Comparison of ENCODE assay signal across 7 mouse cellular contexts in the genomic region with DNA sequence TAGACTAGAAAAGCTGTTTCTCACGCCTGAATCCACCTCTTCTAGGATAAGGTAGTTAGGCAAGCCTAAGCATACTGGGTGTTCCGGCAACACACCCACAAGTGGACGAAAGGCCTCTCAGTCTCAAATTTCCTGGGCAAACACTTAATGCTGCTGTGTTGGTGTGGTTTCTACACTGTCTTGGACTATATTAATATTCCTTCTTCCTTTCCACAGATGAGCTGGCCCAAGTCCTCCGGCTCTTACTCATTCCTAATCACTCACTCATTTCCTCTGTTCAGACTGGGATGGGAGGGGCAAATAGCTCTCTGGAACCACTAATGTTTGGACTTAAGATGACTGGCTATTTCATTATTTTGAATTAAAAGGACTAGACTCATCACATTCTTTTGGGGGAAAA.
DNase-seq lines count a peak whose midpoint lies in the region; ATAC-seq and TF ChIP-seq lines count a peak whose summit lies in the region.

No protein-coding gene starts in this region.

- TF ChIP-seq RAD21 in MEL (IDR thresholded peaks at IDR 0.05; ENCODE audit: low read depth, low read length): no peak

- TF ChIP-seq POLR2A in MEL (IDR thresholded peaks at IDR 0.05; ENCODE audit: control insufficient read depth in 1 of 2, insufficient read depth in 1 of 2, low read depth in 1 of 2, low read length in 2 of 2, poor library complexity in 1 of 2): no peak
- TF ChIP-seq POLR2A in limb, embryonic 14.5 days (IDR thresholded peaks at IDR 0.05; ENCODE audit: borderline replicate concordance, extremely low read depth, insufficient read depth, insufficient read length): no peak

- peaks cover 8 to 16% of the 10 kb centered on the region in 2 experiments for H3K4me1 ChIP-seq in MEL (ENCODE audit: control insufficient read depth in 1 of 2, insufficient read depth in 2 of 2, low read length in 2 of 2)
- H3K4me1 ChIP-seq in heart, embryonic 11.5 days (ENCODE audit: control insufficient read depth, insufficient read depth, low read length): peaks cover 20% of the 10 kb centered on the region
- peaks cover 9% of the 10 kb centered on the region for H3K4me1 ChIP-seq in limb, embryonic 14.5 days (ENCODE audit: control insufficient read depth, insufficient read depth, low read length)

- no peaks in the 10 kb centered on the region for H3K9me3 ChIP-seq in MEL (replicated peaks; ENCODE audit: insufficient read depth, low read length)
- no peaks in the 10 kb centered on the region for H3K9me3 ChIP-seq in heart, embryonic 11.5 days (replicated peaks; ENCODE audit: control insufficient read depth, low read length)
- H3K9me3 ChIP-seq in limb, embryonic 14.5 days (ENCODE audit: control insufficient read depth, low read length): no peaks in the 10 kb centered on the region

- DNase-seq in 3134 (ENCODE audit: extremely low read depth, insufficient read length, low spot score) (peak; percentile 77), MEL (ENCODE audit: low read depth, low spot score) (peak; percentile 47)
- no peak for DNase-seq in limb, embryonic 14.5 days (ENCODE audit: low spot score)
- DNase-seq in thymus, postnatal 36 days: no peak
- no peak for DNase-seq in left cerebral cortex, postnatal 14 days (ENCODE audit: low spot score in 2 of 2)
- no peak for DNase-seq in retina, postnatal 1 day

- intact Hi-C loops in left cerebral cortex, postnatal 14 days (cut with DNase I): no loop called here

- H3K36me3 ChIP-seq in MEL (ENCODE audit: control insufficient read depth in 1 of 2, insufficient read depth in 2 of 2, low read length in 2 of 2): peaks cover 0 to 26% of the 10 kb centered on the region in 2 experiments; a peak in 2 of 4 replicates
- H3K36me3 ChIP-seq in heart, embryonic 11.5 days (ENCODE audit: control insufficient read depth, insufficient read depth, low read length): no peaks in the 10 kb centered on the region
- no peaks in the 10 kb centered on the region for H3K36me3 ChIP-seq in limb, embryonic 14.5 days (ENCODE audit: control insufficient read depth, insufficient read depth, low read length)

- WGBS in heart, embryonic 11.5 days (ENCODE audit: insufficient replicate concordance): 54% methylated on average over 4 of the region's 4 CpGs
- 69% methylated on average over 4 of the region's 4 CpGs for WGBS in limb, embryonic 14.5 days

- peak overlapping the region in 1 of 2 experiments; percentile 13; a peak in 1 of 4 replicates for H3K4me3 ChIP-seq in MEL (ENCODE audit: control insufficient read depth in 1 of 2, insufficient read depth in 1 of 2, low read depth in 2 of 2, low read length in 2 of 2)
- H3K4me3 ChIP-seq in heart, embryonic 11.5 days (ENCODE audit: low read depth, low read length): no peak overlapping the region
- no peak overlapping the region for H3K4me3 ChIP-seq in limb, embryonic 14.5 days (replicated peaks; ENCODE audit: low read length)

- H3K27ac ChIP-seq in MEL (ENCODE audit: control insufficient read depth, low read depth, low read length): peak overlapping the region; percentile 45
- peak overlapping the region; percentile 82 for H3K27ac ChIP-seq in heart, embryonic 11.5 days (ENCODE audit: low read depth, low read length)
- 0 out of 2 replicates have a peak overlapping the region, but pooled peaks have one; percentile 59 for H3K27ac ChIP-seq in limb, embryonic 14.5 days (replicated peaks; ENCODE audit: low read depth, low read length)

- ATAC-seq in heart, embryonic 11.5 days (replicated peaks; ENCODE audit: insufficient number of reproducible peaks, low FRiP score, low TSS enrichment): no peak
- ATAC-seq in limb, embryonic 14.5 days (ENCODE audit: low FRiP score, low read depth): 0 out of 2 replicates have a peak, but pooled peaks have one; percentile 23

- TF ChIP-seq EP300 in MEL (IDR thresholded peaks at IDR 0.05; ENCODE audit: low read depth in 1 of 2, low read length in 2 of 2): no peak

- no peak overlapping the region for H3K4me2 ChIP-seq in heart, embryonic 11.5 days
- H3K4me2 ChIP-seq in limb, embryonic 14.5 days (replicated peaks; ENCODE audit: low read depth, low read length, severe bottlenecking): no peak overlapping the region

- H3K27me3 ChIP-seq in MEL (ENCODE audit: control insufficient read depth in 1 of 2, insufficient read depth in 2 of 2, low read length in 2 of 2): no peaks in the 10 kb centered on the region
- no peaks in the 10 kb centered on the region for H3K27me3 ChIP-seq in heart, embryonic 11.5 days (ENCODE audit: control insufficient read depth, insufficient read depth, low read length)
- no peaks in the 10 kb centered on the region for H3K27me3 ChIP-seq in limb, embryonic 14.5 days (ENCODE audit: control insufficient read depth, insufficient read depth, low read length)

- H3K9ac ChIP-seq in MEL (ENCODE audit: control insufficient read depth, low read depth, low read length, poor library complexity, severe bottlenecking): peak overlapping the region; percentile 32; the same call in 1 of the 2 replicates
- no peak overlapping the region for H3K9ac ChIP-seq in heart, embryonic 11.5 days (ENCODE audit: low read depth, low read length)
- no peak overlapping the region for H3K9ac ChIP-seq in limb, embryonic 14.5 days (ENCODE audit: low read depth, low read length, severe bottlenecking)

- TF ChIP-seq CTCF in MEL (IDR thresholded peaks at IDR 0.05 in 2 of 3, conservative IDR thresholded peaks at IDR 0.05 in 1 of 3; ENCODE audit: control insufficient read depth in 1 of 3, insufficient read depth in 1 of 3, low read depth in 2 of 3, low read length in 3 of 3, poor library complexity in 1 of 3, severe bottlenecking in 1 of 3): no peak

- H3K79me2 ChIP-seq in MEL (ENCODE audit: control insufficient read depth, insufficient read depth, low read length, poor library complexity): no peaks in the 10 kb centered on the region

TF ChIP-seq in MEL, 35 proteins besides CTCF, POLR2A, EP300 and RAD21:
- no peak for TF ChIP-seq ETS1 (IDR thresholded peaks at IDR 0.05; ENCODE audit: low read depth, low read length)
- no peak for TF ChIP-seq TBP (IDR thresholded peaks at IDR 0.05; ENCODE audit: low read depth, low read length)
- no peak for TF ChIP-seq SMC3 (IDR thresholded peaks at IDR 0.05; ENCODE audit: low read depth, low read length)

Comparison
In these comparisons a context has a peak if more than half of its experiments do, and no peak if none do; other contexts are left out.
1. DNase-seq: peak in 3134 (single experiment) and MEL (single experiment); none in limb, embryonic 14.5 days (single experiment), thymus, postnatal 36 days (0 of 2), left cerebral cortex, postnatal 14 days (0 of 2) and retina, postnatal 1 day (single experiment).
2. Peak in every context shown above with its lines, with median percentiles within 50 percentile points of each other: H3K27ac ChIP-seq.